Mouse (Mus musculus): Measurements from ENCODE around the gene Plin1. TPM values are rescaled to one million over a fixed set of nuclear protein-coding genes. Genes with fewer than 3 reads are reported as not detected.

The Plin1 gene
- polyA plus RNA-seq, 1 experiment from 2014 or later = not detected

DNA sequence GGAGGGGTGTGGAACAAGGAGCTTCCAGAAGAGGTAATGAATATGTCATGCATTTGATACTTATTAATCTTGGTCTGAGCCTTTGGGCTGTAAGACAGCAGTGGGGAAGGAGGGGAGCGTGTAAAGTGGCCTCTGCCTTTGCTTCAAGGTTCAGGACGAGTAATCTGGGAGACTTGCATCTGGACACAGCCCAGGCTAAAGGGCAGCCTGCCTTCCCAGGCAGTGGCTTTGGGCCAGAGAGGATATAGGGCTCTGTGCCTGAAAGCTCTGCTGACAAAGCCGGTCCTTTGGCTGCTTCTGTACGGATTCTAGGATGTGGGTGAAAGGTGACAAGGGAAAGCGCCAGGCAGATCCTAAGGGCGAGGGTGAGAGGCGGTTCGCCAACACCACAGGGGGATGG, 1.9 kb upstream of the Plin1 start:
- H3K9ac ChIP-seq = no peak overlapping the region
- peaks cover 6% of the 10 kb centered on the region for H3K27me3 ChIP-seq
- H3K4me2 ChIP-seq = no peak overlapping the region
- ATAC-seq (replicated peaks; ENCODE audit: insufficient number of reproducible peaks, insufficient read depth, low FRiP score, low read depth) = no peak
- H3K9me3 ChIP-seq (replicated peaks) = no peaks in the 10 kb centered on the region
- H3K36me3 ChIP-seq = peaks cover 6% of the 10 kb centered on the region
- H3K4me3 ChIP-seq = no peak overlapping the region
- 73% methylated on average over 8 of the region's 8 CpGs for WGBS
- no peak overlapping the region for H3K27ac ChIP-seq
- H3K4me1 ChIP-seq (replicated peaks) = no peaks in the 10 kb centered on the region

DNA sequence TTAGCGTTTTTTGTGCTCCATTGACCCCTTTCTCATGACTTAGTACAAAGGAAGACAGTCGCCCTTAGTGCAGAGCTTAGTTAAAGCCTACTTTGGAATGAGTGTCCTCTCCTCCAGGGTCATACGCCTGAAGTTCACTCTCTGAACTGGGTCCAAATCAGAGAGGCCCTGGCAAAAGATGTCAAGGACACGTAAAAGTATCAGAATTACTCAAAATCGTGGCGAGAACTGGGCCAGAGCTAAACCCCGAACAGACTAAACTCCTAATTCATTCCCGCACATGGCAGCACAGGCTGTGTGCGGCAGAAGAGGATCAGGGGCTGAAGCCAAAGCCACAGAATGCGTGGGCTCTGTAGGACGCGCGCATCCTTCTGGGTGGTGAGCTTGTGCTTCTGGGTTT, 1.3 kb downstream of the Plin1 start:
- H3K27ac ChIP-seq = no peak overlapping the region
- 76% methylated on average over 13 of the region's 13 CpGs for WGBS
- ATAC-seq (replicated peaks; ENCODE audit: insufficient number of reproducible peaks, insufficient read depth, low FRiP score, low read depth) = no peak
- H3K9ac ChIP-seq = no peak overlapping the region
- no peak overlapping the region for H3K4me3 ChIP-seq
- no peaks in the 10 kb centered on the region for H3K9me3 ChIP-seq (replicated peaks)
- no peaks in the 10 kb centered on the region for H3K36me3 ChIP-seq
- no peak overlapping the region for H3K4me2 ChIP-seq
- H3K27me3 ChIP-seq = peaks cover 10% of the 10 kb centered on the region
- no peaks in the 10 kb centered on the region for H3K4me1 ChIP-seq (replicated peaks)

DNA sequence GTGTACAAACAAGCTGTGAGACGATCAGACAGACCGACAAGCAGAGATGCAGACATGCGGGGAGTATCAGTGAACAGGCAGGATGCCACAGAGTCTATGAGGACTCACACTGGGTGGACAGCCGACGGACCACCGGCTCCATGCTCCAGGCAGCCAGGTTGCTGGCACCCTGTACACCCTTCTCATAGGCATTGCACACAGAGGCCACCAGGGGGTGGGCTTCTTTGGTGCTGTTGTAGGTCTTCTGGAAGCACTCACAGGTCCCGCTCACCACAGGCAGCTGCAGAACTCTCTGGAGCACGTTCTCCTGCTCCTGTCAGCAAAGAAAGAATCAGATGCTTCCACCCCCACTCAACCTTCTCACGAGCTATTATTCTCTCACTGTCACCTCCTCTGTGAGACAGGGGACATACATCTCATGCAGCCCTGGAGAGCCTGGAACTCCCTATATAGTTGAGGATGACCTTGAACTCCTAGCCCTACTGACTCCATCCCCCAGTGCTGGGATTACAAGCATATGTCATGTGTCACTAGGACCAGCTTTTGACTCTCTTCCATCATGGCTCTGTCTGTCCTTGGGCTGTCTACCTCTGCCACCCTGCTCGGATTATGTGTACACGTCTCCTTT, 2.8 kb downstream of the Plin1 start:
- Histone ChIP-seq H3K9ac (no peak overlapping the region), H3K4me2 (no peak overlapping the region), H3K4me3 (no peak overlapping the region), H3K9me3 (replicated peaks) (no peaks in the 10 kb centered on the region), H3K27ac (no peak overlapping the region), H3K36me3 (no peaks in the 10 kb centered on the region), H3K4me1 (replicated peaks) (no peaks in the 10 kb centered on the region), H3K27me3 (peaks cover 10% of the 10 kb centered on the region)
- 54% methylated on average over 11 of the region's 11 CpGs for WGBS
- no peak for ATAC-seq (replicated peaks; ENCODE audit: insufficient number of reproducible peaks, insufficient read depth, low FRiP score, low read depth)

DNA sequence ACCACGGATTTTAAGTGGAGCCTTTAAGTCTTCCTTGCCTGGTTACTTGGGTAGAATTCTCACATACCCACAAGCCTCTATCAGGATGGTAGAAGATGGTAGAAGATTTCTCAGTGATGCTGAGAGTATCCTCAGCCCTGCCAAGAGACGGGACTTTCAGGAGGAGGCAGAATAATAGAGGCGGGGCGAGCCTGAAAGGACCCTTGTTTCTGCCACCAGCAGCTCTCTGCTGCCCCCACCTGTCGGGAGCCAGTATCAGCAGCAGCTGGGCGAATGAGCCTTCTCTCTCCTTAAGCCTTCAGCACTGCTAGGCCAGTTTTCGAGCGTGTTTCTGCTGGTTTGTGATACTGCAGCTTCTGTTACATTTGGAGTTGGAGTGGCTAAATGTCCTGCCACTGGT, 3.5 kb downstream of the Plin1 start:
- WGBS = 6% methylated on average over 8 of the region's 8 CpGs
- Histone ChIP-seq H3K9me3 (replicated peaks) (no peaks in the 10 kb centered on the region), H3K4me1 (replicated peaks) (no peaks in the 10 kb centered on the region), H3K4me2 (no peak overlapping the region), H3K9ac (no peak overlapping the region), H3K4me3 (no peak overlapping the region), H3K27ac (no peak overlapping the region), H3K27me3 (peaks cover 10% of the 10 kb centered on the region), H3K36me3 (no peaks in the 10 kb centered on the region)
- ATAC-seq (replicated peaks; ENCODE audit: insufficient number of reproducible peaks, insufficient read depth, low FRiP score, low read depth) = no peak

DNA sequence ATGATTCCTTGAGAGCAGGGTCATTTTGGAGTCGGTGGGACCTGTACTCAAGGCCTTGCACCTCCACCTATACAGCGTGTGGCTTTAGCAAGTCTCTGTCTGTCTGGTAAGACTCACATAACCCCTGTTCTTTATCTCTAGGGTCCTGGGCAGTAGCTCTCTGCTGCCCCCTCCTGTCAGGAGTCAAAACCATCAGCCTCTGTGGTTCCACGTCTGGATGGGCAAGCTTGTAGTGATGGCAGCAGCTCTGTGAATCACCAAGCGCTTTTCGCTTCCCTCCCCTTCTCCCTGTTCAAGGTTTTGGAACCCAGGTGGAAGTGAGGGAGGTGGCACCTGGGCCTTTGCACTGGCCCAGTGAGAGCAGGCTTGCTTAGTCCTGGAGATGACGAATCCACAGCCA, 4.5 kb downstream of the Plin1 start:
- Histone ChIP-seq H3K36me3 (no peaks in the 10 kb centered on the region), H3K9me3 (replicated peaks) (no peaks in the 10 kb centered on the region), H3K4me1 (replicated peaks) (no peaks in the 10 kb centered on the region), H3K27ac (no peak overlapping the region), H3K27me3 (peaks cover 12% of the 10 kb centered on the region), H3K4me3 (no peak overlapping the region), H3K9ac (no peak overlapping the region), H3K4me2 (no peak overlapping the region)
- WGBS = 25% methylated on average over 6 of the region's 6 CpGs
- ATAC-seq (replicated peaks; ENCODE audit: insufficient number of reproducible peaks, insufficient read depth, low FRiP score, low read depth) = peak; percentile 23; the same call in 1 of the 2 replicates

DNA sequence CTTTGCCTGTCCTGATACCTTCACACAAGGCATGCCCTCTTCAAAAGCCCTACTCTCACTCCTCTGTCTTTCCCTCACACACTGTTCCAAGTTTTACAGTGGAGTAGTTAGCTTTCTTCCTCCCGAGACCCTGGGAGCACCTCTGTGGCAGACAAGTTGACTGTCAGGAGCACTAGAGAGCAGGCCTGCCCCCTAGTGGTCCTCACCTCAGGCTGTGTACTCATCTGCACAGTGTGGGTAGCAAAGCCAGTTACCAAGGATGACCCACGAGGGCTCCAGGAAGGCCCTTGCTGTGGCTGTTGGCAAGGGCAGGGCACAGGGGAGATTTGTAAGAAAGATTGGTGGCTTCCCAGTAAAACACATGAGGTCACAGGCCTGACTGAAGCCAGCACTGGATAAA, 5.6 kb downstream of the Plin1 start:
- Histone ChIP-seq H3K4me3 (no peak overlapping the region), H3K4me2 (no peak overlapping the region), H3K4me1 (replicated peaks) (no peaks in the 10 kb centered on the region), H3K27me3 (peaks cover 21% of the 10 kb centered on the region), H3K9ac (no peak overlapping the region), H3K9me3 (replicated peaks) (no peaks in the 10 kb centered on the region), H3K27ac (no peak overlapping the region), H3K36me3 (no peaks in the 10 kb centered on the region)
- 11% methylated on average over 2 of the region's 2 CpGs for WGBS
- ATAC-seq (replicated peaks; ENCODE audit: insufficient number of reproducible peaks, insufficient read depth, low FRiP score, low read depth) = no peak

DNA sequence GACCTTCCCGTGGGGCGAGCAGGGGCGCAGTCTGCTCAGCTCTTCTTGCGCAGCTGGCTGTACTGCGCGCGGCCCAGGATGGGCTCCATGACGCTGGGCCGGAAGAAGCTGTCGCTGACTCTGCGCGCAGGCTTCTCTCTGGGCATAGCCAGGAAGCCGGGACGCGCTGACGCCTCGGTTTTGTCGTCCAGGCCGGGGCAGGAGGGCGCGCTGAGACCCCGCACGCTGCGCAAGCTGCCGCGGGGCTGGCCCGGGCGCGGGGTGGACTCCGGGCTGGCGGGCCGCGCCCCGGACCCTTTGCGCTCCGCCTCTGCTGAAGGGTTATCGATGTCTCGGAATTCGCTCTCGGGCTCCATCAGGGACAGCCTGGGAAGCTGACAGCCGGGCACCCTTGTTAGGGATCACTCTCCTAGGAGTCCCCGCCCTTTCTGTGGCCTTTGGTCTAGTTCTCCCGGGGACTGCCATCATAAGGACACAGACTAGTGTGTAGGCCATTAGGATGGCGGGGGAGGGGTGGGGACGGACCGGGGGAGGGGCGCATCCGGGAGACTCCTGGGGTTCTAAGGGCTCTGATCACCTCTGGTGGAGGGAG, 11.2 kb downstream of the Plin1 start:
- Histone ChIP-seq H3K4me2 (peak overlapping the region; percentile 96), H3K9me3 (replicated peaks) (no peaks in the 10 kb centered on the region), H3K4me1 (replicated peaks) (peaks cover 8% of the 10 kb centered on the region; the same call in 1 of the 2 replicates), H3K27ac (peak overlapping the region; percentile 56; the same call in 1 of the 2 replicates), H3K9ac (peak overlapping the region; percentile 75), H3K27me3 (peaks cover 20% of the 10 kb centered on the region), H3K4me3 (peak overlapping the region; percentile 69), H3K36me3 (no peaks in the 10 kb centered on the region)
- ATAC-seq (replicated peaks; ENCODE audit: insufficient number of reproducible peaks, insufficient read depth, low FRiP score, low read depth) = peak; percentile 63
- under 1% methylated on average over 48 of the region's 48 CpGs for whole genome bisulfite sequencing

DNA sequence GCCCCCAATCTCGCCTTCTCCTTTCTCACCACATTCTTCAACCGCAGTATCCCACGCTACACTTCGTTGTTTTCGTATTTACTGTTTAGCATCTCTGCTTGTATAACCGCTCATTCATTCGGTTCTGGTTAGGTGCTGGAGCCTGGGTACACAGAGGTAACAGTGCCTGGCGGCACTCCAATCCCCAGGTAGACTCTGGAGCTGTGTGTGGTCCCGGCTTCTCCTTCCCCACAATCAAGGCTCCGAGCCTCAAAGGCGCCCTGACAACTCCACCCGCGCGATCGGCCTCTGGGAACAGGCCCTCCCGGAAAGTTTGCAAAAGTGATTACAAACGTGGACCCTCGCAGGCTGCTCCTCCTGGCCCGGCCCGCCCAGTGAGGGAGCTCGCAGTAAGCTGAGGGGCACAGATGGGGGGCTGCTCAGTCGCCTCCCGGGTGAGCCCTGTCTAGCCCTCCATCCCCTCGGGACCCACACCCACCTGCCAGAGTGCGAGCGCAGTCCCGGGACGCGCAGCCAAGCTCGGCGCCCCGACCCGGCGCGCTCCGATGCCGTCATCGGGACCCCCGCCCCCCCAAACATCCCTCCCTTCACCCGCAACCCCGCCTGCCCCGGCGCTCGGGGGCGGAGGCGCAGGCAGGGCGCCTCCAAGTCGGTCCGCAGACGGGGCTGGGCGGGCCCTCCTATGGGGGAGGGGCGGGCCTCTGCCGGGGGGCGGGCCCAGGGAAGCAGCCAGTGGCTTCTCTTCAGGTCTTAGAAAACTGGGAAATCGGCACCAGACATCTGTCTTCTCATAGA, 17.3 kb downstream of the Plin1 start, which contains the start of gene Kif7:
Gene Kif7 (minus strand): TSS at position 534 of the 795 bp plus-strand sequence.
- Histone ChIP-seq H3K9ac (peak within 1 kb of the TSS; percentile 72), H3K27me3 (peaks cover 17% of the 10 kb centered on the region), H3K4me3 (peak within 1 kb of the TSS; percentile 83), H3K9me3 (replicated peaks) (no peaks in the 10 kb centered on the region), H3K36me3 (no peaks in the 10 kb centered on the region), H3K4me2 (peak within 1 kb of the TSS; percentile 93), H3K27ac (no peak within 1 kb of the TSS), H3K4me1 (replicated peaks) (peaks cover 12% of the 10 kb centered on the region)
- WGBS = under 1% methylated on average over 54 of the region's 55 CpGs
- ATAC-seq (replicated peaks; ENCODE audit: insufficient number of reproducible peaks, insufficient read depth, low FRiP score, low read depth) = peak; percentile 92

DNA sequence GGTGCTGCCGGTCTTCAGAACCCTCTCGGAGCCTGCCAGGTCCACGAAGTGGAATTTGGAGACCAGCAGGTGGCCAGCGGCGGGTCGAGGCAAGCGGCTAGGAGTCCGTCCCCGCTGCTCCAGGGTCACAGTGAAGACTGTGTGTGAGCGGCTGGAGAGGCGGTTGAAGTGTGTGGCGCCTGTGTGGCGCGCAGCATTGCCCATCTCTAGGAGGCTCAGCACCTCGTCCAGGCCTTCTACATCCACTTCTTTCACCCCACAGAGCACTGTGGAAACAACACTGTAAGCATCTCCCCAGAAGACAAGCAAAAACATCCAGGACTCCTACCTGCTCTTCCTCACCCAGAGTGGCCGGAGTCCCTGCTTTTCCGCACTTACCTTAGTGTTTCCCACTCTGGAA, 21.9 kb downstream of the Plin1 start:
- Histone ChIP-seq H3K4me1 (replicated peaks) (peaks cover 14% of the 10 kb centered on the region), H3K4me3 (peak overlapping the region; percentile 51; the same call in 1 of the 2 replicates), H3K36me3 (peaks cover 10% of the 10 kb centered on the region; the same call in 1 of the 2 replicates), H3K9me3 (replicated peaks) (no peaks in the 10 kb centered on the region), H3K27ac (no peak overlapping the region), H3K4me2 (peak overlapping the region; percentile 88), H3K27me3 (peaks cover 31% of the 10 kb centered on the region), H3K9ac (no peak overlapping the region)
- 51% methylated on average over 17 of the region's 17 CpGs for WGBS
- no peak for ATAC-seq (replicated peaks; ENCODE audit: insufficient number of reproducible peaks, insufficient read depth, low FRiP score, low read depth)

DNA sequence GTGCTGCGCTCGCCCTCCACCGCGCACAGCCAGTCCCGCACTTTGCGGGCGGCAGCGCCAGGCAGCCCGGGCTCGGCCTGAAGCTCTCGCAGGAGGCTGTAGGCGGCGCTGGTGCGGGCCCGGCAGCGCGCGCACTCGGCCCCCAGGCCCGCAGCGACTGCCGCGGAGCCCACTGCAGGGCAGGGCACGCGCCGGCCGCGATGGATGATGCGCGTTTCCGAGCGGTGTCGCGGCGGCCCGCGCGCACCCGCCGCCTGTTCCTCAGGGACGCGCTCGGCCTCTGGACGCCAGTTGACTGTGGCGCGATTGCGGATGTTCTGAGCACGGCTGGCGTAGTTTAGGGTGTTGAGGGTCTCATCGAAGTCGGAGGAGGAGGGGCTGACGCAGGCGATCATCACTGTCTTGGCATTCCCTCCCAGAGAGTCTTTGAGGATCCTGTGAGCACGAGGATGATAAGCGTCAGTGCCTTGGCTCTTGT, 22.5 kb downstream of the Plin1 start:
- Histone ChIP-seq H3K27me3 (peaks cover 31% of the 10 kb centered on the region), H3K4me2 (peak overlapping the region; percentile 88), H3K36me3 (peaks cover 10% of the 10 kb centered on the region; the same call in 1 of the 2 replicates), H3K4me1 (replicated peaks) (peaks cover 12% of the 10 kb centered on the region), H3K4me3 (peak overlapping the region; percentile 51), H3K9ac (peak overlapping the region; percentile 46), H3K9me3 (replicated peaks) (no peaks in the 10 kb centered on the region), H3K27ac (no peak overlapping the region)
- WGBS = 2% methylated on average over 55 of the region's 55 CpGs
- ATAC-seq (replicated peaks; ENCODE audit: insufficient number of reproducible peaks, insufficient read depth, low FRiP score, low read depth) = peak; percentile 45; the same call in 1 of the 2 replicates

DNA sequence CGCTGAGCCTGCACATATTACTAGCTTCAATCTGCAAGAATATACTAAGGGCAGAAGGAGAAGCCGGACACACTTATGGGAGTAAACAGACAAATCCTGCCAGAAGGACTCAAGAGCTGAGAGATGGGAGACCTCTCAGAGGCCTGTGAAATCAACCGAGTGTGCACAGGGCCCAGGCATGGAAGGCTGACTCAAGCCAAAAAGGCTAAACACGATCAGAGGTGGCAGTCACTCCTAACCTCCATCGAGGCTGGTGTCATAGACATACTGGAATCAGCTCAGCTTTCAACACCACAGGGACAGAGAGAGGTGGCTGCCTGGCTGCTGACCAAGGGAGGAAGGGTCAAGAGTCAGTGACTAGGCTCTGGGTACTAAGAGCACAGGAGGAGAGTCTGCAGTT, 27.5 kb downstream of the Plin1 start:
- peaks cover 12% of the 10 kb centered on the region; the same call in 1 of the 2 replicates for H3K36me3 ChIP-seq
- no peak overlapping the region for H3K9ac ChIP-seq
- no peak overlapping the region for H3K4me3 ChIP-seq
- no peak for ATAC-seq (replicated peaks; ENCODE audit: insufficient number of reproducible peaks, insufficient read depth, low FRiP score, low read depth)
- peaks cover 19% of the 10 kb centered on the region for H3K27me3 ChIP-seq
- no peak overlapping the region for H3K27ac ChIP-seq
- WGBS = 63% methylated on average over 5 of the region's 5 CpGs
- peaks cover 11% of the 10 kb centered on the region for H3K4me1 ChIP-seq (replicated peaks)
- H3K9me3 ChIP-seq (replicated peaks) = no peaks in the 10 kb centered on the region
- H3K4me2 ChIP-seq = no peak overlapping the region
